Mouse (Mus musculus) adrenal gland, adult (tissue): ENCODE measurements around the gene Gabbr2.
"Not testable (repeated sequence)": the region's sequence is repeated elsewhere in the genome, so short reads cannot be mapped to it uniquely, and the experiment has no call there.

Experiments used
- DNase-seq, 2 experiments: peaks; one replicate each; pipeline ENCODE4 v3.0.0; 2022 to 2023; ENCODE audit warnings: low spot score in 1 of 2; ENCODE audit not compliant: inconsistent age in 2 of 2

The Gabbr2 gene

GRCm38 (mm10) chr4:46666420-46666819, 325.3 kb downstream of the Gabbr2 start:
- no peak for DNase-seq

GRCm38 (mm10) chr4:46665371-46665774, 326.3 kb downstream of the Gabbr2 start:
- peak in 1 of 2 experiments; percentile 38 for DNase-seq

GRCm38 (mm10) chr4:46664123-46665009, 327.3 kb downstream of the Gabbr2 start:
- peak; percentile 85 to 88 for DNase-seq

- no peak for DNase-seq
These were observed 330.2 kb downstream of the Gabbr2 start for GRCm38 (mm10) chr4:46661433-46661832.

- DNase-seq: no peak
These were observed 332.7 kb downstream of the Gabbr2 start for GRCm38 (mm10) chr4:46658946-46659345.

GRCm38 (mm10) chr4:46657116-46657515, 334.6 kb downstream of the Gabbr2 start:
- DNase-seq: peak in 1 of 2 experiments; percentile 89

GRCm38 (mm10) chr4:46655956-46656355, 335.7 kb downstream of the Gabbr2 start:
- no peak for DNase-seq

- DNase-seq: no peak
These were observed 336.4 kb downstream of the Gabbr2 start for GRCm38 (mm10) chr4:46655298-46655697.

- peak; percentile 96 to 99 for DNase-seq
These were observed 341.5 kb downstream of the Gabbr2 start, which contains the start of gene Tbc1d2 for GRCm38 (mm10) chr4:46650086-46650753. Gene Tbc1d2 (minus strand): TSS chr4:46650209.

GRCm38 (mm10) chr4:46649161-46649560, 342.5 kb downstream of the Gabbr2 start:
- DNase-seq: no peak

- no peak for DNase-seq
These were observed 348.0 kb downstream of the Gabbr2 start for GRCm38 (mm10) chr4:46643676-46644112.

GRCm38 (mm10) chr4:46642924-46643675, 348.6 kb downstream of the Gabbr2 start:
- DNase-seq: peak in 1 of 2 experiments; percentile 41

- DNase-seq: no peak
These were observed 350.4 kb downstream of the Gabbr2 start for GRCm38 (mm10) chr4:46641283-46641682.

GRCm38 (mm10) chr4:46639866-46640265, 351.8 kb downstream of the Gabbr2 start:
- DNase-seq: peak; percentile 76 to 85

- DNase-seq: not testable (repeated sequence)
These were observed 354.4 kb downstream of the Gabbr2 start for GRCm38 (mm10) chr4:46637250-46637649.

GRCm38 (mm10) chr4:46635702-46636430, 355.8 kb downstream of the Gabbr2 start:
- no peak for DNase-seq

GRCm38 (mm10) chr4:46634881-46635280, 356.8 kb downstream of the Gabbr2 start:
- no peak for DNase-seq

GRCm38 (mm10) chr4:46633565-46633964, 358.1 kb downstream of the Gabbr2 start:
- not testable (repeated sequence) for DNase-seq

- DNase-seq: no peak
These were observed 359.2 kb downstream of the Gabbr2 start for GRCm38 (mm10) chr4:46632465-46632864.

- DNase-seq: peak in 1 of 2 experiments; percentile 58
These were observed 361.3 kb downstream of the Gabbr2 start for GRCm38 (mm10) chr4:46630390-46630789.
